10 mouse cellular contexts compared by ENCODE assay signal in genomic region chr3:32334901-32335300, GRCm38 (mm10). TPM values are rescaled to one million over a fixed set of nuclear protein-coding genes. Genes with fewer than 3 reads are reported as not detected.
A peak's percentile ranks its signal among the peaks of the same experiment; 100 is the strongest.
DNase-seq lines count a peak whose midpoint lies in the region; ATAC-seq and TF ChIP-seq lines count a peak whose summit lies in the region.
"Had no signal": no experiment of that assay in that cellular context is flagged by ENCODE, and none has a peak within 500 bp of the region (broad histone marks: within the 10 kb centered on the region; RNA-seq: fewer than 3 reads in every experiment).

No protein-coding gene starts in this region.

- no peak overlapping the region for H3K27ac ChIP-seq in gastrocnemius, adult 2 months
- H3K27ac ChIP-seq in heart, embryonic 16.5 days (ENCODE audit: low read length): peak overlapping the region; percentile 62
- H3K27ac ChIP-seq in lung, embryonic 14.5 days (ENCODE audit: low read depth): no peak overlapping the region
- no peak overlapping the region for H3K27ac ChIP-seq in midbrain, embryonic 15.5 days
- H3K27ac ChIP-seq: forebrain, embryonic 10.5 days; neural tube, embryonic 13.5 days had no signal

- intact Hi-C loops in gastrocnemius, adult 2 months (cut with DNase I): loop anchor here (5.0 kb wide), 1 partner anchor 362 kb away; no protein-coding TSS in a partner anchor

- ATAC-seq in heart, embryonic 16.5 days (replicated peaks; ENCODE audit: extremely low read depth, insufficient read depth, low FRiP score): peak; percentile 83
- ATAC-seq in lung, embryonic 14.5 days (ENCODE audit: insufficient read depth): peak; percentile 52; the same call in 1 of the 2 replicates
- no peak for ATAC-seq in midbrain, embryonic 15.5 days (replicated peaks)
- no peak for ATAC-seq in activated CD4-positive, CD25-positive, alpha-beta regulatory T cell, adult 4 months

- no peaks in the 10 kb centered on the region for H3K9me3 ChIP-seq in heart, embryonic 16.5 days (replicated peaks; ENCODE audit: control insufficient read depth, low read length)
- H3K9me3 ChIP-seq in lung, embryonic 14.5 days (ENCODE audit: low read depth, low read length): no peaks in the 10 kb centered on the region
- H3K9me3 ChIP-seq in midbrain, embryonic 15.5 days: no peaks in the 10 kb centered on the region
- H3K9me3 ChIP-seq: forebrain, embryonic 10.5 days; neural tube, embryonic 13.5 days had no signal

- H3K27me3 ChIP-seq in heart, embryonic 16.5 days (ENCODE audit: control insufficient read depth, insufficient read depth, low read length): no peaks in the 10 kb centered on the region
- no peaks in the 10 kb centered on the region for H3K27me3 ChIP-seq in lung, embryonic 14.5 days (ENCODE audit: insufficient read depth, low read length)
- H3K27me3 ChIP-seq in midbrain, embryonic 15.5 days (replicated peaks): no peaks in the 10 kb centered on the region
- H3K27me3 ChIP-seq: neural tube, embryonic 13.5 days had no signal

- H3K36me3 ChIP-seq in heart, embryonic 16.5 days (ENCODE audit: control insufficient read depth, insufficient read depth): no peaks in the 10 kb centered on the region
- H3K36me3 ChIP-seq in lung, embryonic 14.5 days (ENCODE audit: insufficient read depth): no peaks in the 10 kb centered on the region
- H3K36me3 ChIP-seq in midbrain, embryonic 15.5 days (replicated peaks): no peaks in the 10 kb centered on the region
- H3K36me3 ChIP-seq: forebrain, embryonic 10.5 days; neural tube, embryonic 13.5 days had no signal

- H3K4me1 ChIP-seq in heart, embryonic 16.5 days (ENCODE audit: control insufficient read depth, insufficient read depth, low read length): peaks cover 12% of the 10 kb centered on the region
- no peaks in the 10 kb centered on the region for H3K4me1 ChIP-seq in lung, embryonic 14.5 days (ENCODE audit: insufficient read depth)
- peaks cover 4% of the 10 kb centered on the region; the same call in 1 of the 2 replicates for H3K4me1 ChIP-seq in midbrain, embryonic 15.5 days
- H3K4me1 ChIP-seq: forebrain, embryonic 10.5 days had no signal

- 49% methylated on average over 11 of the region's 11 CpGs for WGBS in heart, embryonic 16.5 days
- 70% methylated on average over 11 of the region's 11 CpGs for WGBS in lung, embryonic 14.5 days
- WGBS in midbrain, embryonic 15.5 days: 84% methylated on average over 11 of the region's 11 CpGs

- TF ChIP-seq CTCF in gastrocnemius, adult 2 months (IDR thresholded peaks at IDR 0.05): no peak
- TF ChIP-seq CTCF in lung, embryonic 14.5 days (IDR thresholded peaks at IDR 0.05; ENCODE audit: low read depth): no peak

- DNase-seq in gastrocnemius, adult 2 months: peak; percentile 53
- no peak for DNase-seq in gastrocnemius, postnatal 4 days (ENCODE audit: low spot score in 2 of 2)
- peak; percentile 43 for DNase-seq in brain, adult 2 months (ENCODE audit: low read depth, low spot score)
- DNase-seq in lung, embryonic 14.5 days: peak; percentile 69
- DNase-seq in urinary bladder, adult 18-20 months (ENCODE audit: low spot score in 2 of 2): no peak

- no peak overlapping the region for H3K4me3 ChIP-seq in gastrocnemius, adult 2 months
- H3K4me3 ChIP-seq in heart, embryonic 16.5 days (ENCODE audit: low read length): no peak overlapping the region
- no peak overlapping the region for H3K4me3 ChIP-seq in lung, embryonic 14.5 days (ENCODE audit: low read depth, low read length)
- H3K4me3 ChIP-seq in midbrain, embryonic 15.5 days: no peak overlapping the region
- H3K4me3 ChIP-seq: forebrain, embryonic 10.5 days; neural tube, embryonic 13.5 days had no signal

- H3K4me2 ChIP-seq in heart, embryonic 16.5 days (ENCODE audit: low read depth, low read length): peak overlapping the region; percentile 47
- no peak overlapping the region for H3K4me2 ChIP-seq in lung, embryonic 14.5 days
- no peak overlapping the region for H3K4me2 ChIP-seq in midbrain, embryonic 15.5 days
- H3K4me2 ChIP-seq: neural tube, embryonic 13.5 days had no signal

- 0 out of 2 replicates have a peak overlapping the region, but pooled peaks have one; percentile 36 for H3K9ac ChIP-seq in heart, embryonic 16.5 days (ENCODE audit: low read length)
- no peak overlapping the region for H3K9ac ChIP-seq in lung, embryonic 14.5 days
- H3K9ac ChIP-seq in midbrain, embryonic 15.5 days: no peak overlapping the region
- H3K9ac ChIP-seq: neural tube, embryonic 13.5 days had no signal

RNA-seq across cellular contexts. Expression of gene Zmat3, which starts 30.9 kb away (rescaled TPM):
- total RNA-seq in gastrocnemius, adult 2 months (2021): 1 to 10 TPM; 6.3 to 9.3 TPM
- total RNA-seq in gastrocnemius, postnatal 4 days (2021): 10 to 100 TPM; 12.7 to 15.5 TPM
- 3.0 and 3.6 TPM in 2 replicates for polyA plus RNA-seq in heart, embryonic 16.5 days (2015; fragmentation: Nextera tagmentation; extraction: Ambion mirVana)
- polyA plus RNA-seq in lung, embryonic 14.5 days (2014; fragmentation: Nextera tagmentation; extraction: Ambion mirVana): 4.9 and 5.2 TPM in 2 replicates
- polyA plus RNA-seq in midbrain, embryonic 15.5 days (2015; fragmentation: Nextera tagmentation; extraction: Ambion mirVana): 7.0 and 8.0 TPM in 2 replicates
- polyA plus RNA-seq in activated CD4-positive, CD25-positive, alpha-beta regulatory T cell, adult 4 months (2017; shearing (Covaris generic)): 1 to 10 TPM; 5.6 to 7.7 TPM

Comparison
In these comparisons a context has a peak if more than half of its experiments do, and no peak if none do; other contexts are left out.
1. DNase-seq: peak in gastrocnemius, adult 2 months (single experiment), brain, adult 2 months (single experiment) and lung, embryonic 14.5 days (single experiment); none in gastrocnemius, postnatal 4 days (0 of 2) and urinary bladder, adult 18-20 months (0 of 2).
2. ATAC-seq: peak in heart, embryonic 16.5 days (single experiment) and lung, embryonic 14.5 days (single experiment); none in midbrain, embryonic 15.5 days (single experiment) and activated CD4-positive, CD25-positive, alpha-beta regulatory T cell, adult 4 months (single experiment).